Mouse (Mus musculus): ENCODE results near the gene Lyg2.

The Lyg2 gene

GRCm38 (mm10) chr1:37884451-37884850, 31.8 kb downstream of the Lyg2 start:
- intact Hi-C loops (cut with DNase I) = no loop called here

- intact Hi-C loops (cut with DNase I) = no loop called here
Measured at GRCm38 (mm10) chr1:37883411-37883810, 32.9 kb downstream of the Lyg2 start.

GRCm38 (mm10) chr1:37877736-37878460, 38.4 kb downstream of the Lyg2 start:
- intact Hi-C loops (cut with DNase I) = no loop called here

GRCm38 (mm10) chr1:37873157-37873556, 43.1 kb downstream of the Lyg2 start:
- intact Hi-C loops (cut with DNase I) = no loop called here

- intact Hi-C loops (cut with DNase I) = no loop called here
Measured at GRCm38 (mm10) chr1:37872131-37873067, 43.9 kb downstream of the Lyg2 start.

- intact Hi-C loops (cut with DNase I) = no loop called here
Measured at GRCm38 (mm10) chr1:37871704-37872103, 44.6 kb downstream of the Lyg2 start, which contains the start of gene Lipt1. Gene Lipt1, plus strand, starts transcription at chr1:37871738.

GRCm38 (mm10) chr1:37869362-37869761, 46.9 kb downstream of the Lyg2 start:
- intact Hi-C loops (cut with DNase I) = no loop called here

GRCm38 (mm10) chr1:37868640-37869039, 47.7 kb downstream of the Lyg2 start:
- intact Hi-C loops (cut with DNase I) = no loop called here

- intact Hi-C loops (cut with DNase I) = loop anchor here (1.0 kb wide), 1 partner anchor 190 kb away; no protein-coding TSS in a partner anchor
Measured at GRCm38 (mm10) chr1:37867684-37868322, 48.5 kb downstream of the Lyg2 start.

- intact Hi-C loops (cut with DNase I) = loop anchor here (1.0 kb wide), 1 partner anchor 189 kb away; no protein-coding TSS in a partner anchor
Measured at GRCm38 (mm10) chr1:37867056-37867455, 49.2 kb downstream of the Lyg2 start.

GRCm38 (mm10) chr1:37866286-37866685, 50.0 kb downstream of the Lyg2 start, which contains the start of gene Tsga10:
Gene Tsga10, minus strand, starts transcription at chr1:37866429.
- intact Hi-C loops (cut with DNase I) = no loop called here

GRCm38 (mm10) chr1:37865401-37866215, 50.7 kb downstream of the Lyg2 start:
- intact Hi-C loops (cut with DNase I) = no loop called here

- intact Hi-C loops (cut with DNase I) = no loop called here
Measured at GRCm38 (mm10) chr1:37864511-37865400, 51.5 kb downstream of the Lyg2 start.
